Mouse (Mus musculus): ENCODE data around the gene Mapk10.

GRCm38 (mm10) chr5:103171207-103171606 is 39.9 kb downstream of the Mapk10 start:
- TF ChIP-seq POLR2A (IDR thresholded peaks at IDR 0.05; ENCODE audit: borderline replicate concordance, extremely low read depth, low read depth, low read length): no peak
- no peak for TF ChIP-seq CTCF (IDR thresholded peaks at IDR 0.05; ENCODE audit: insufficient read depth, low read length)
